Comparison of ENCODE assay signal across 8 mouse cellular contexts in genomic region chr7:35064286-35065258, GRCm38 (mm10). TPM values are rescaled to one million over a fixed set of nuclear protein-coding genes. Genes with fewer than 3 reads are reported as not detected.
DNase-seq lines count a peak whose midpoint lies in the region; ATAC-seq and TF ChIP-seq lines count a peak whose summit lies in the region.

No protein-coding gene starts in this region.

- H3K9ac ChIP-seq in heart, embryonic 11.5 days (ENCODE audit: low read depth, low read length): no peak overlapping the region
- no peak overlapping the region for H3K9ac ChIP-seq in hindbrain, embryonic 11.5 days (ENCODE audit: low read depth, low read length)

- no peaks in the 10 kb centered on the region for H3K9me3 ChIP-seq in heart, embryonic 11.5 days (replicated peaks; ENCODE audit: control insufficient read depth, low read length)
- no peaks in the 10 kb centered on the region for H3K9me3 ChIP-seq in hindbrain, embryonic 11.5 days (ENCODE audit: control insufficient read depth, low read length)

- TF ChIP-seq POLR2A in testis, adult 2 months (IDR thresholded peaks at IDR 0.05; ENCODE audit: control insufficient read depth, low read depth, low read length): no peak

- H3K27ac ChIP-seq in heart, embryonic 11.5 days (ENCODE audit: low read depth, low read length): no peak overlapping the region
- peak overlapping the region; percentile 31; the same call in 1 of the 2 replicates for H3K27ac ChIP-seq in testis, adult 2 months (ENCODE audit: control insufficient read depth, insufficient read depth, low read depth, low read length)
- H3K27ac ChIP-seq in hindbrain, embryonic 11.5 days (ENCODE audit: low read depth, low read length): no peak overlapping the region

- H3K4me2 ChIP-seq in heart, embryonic 11.5 days: no peak overlapping the region
- H3K4me2 ChIP-seq in hindbrain, embryonic 11.5 days (replicated peaks; ENCODE audit: low read depth, low read length): no peak overlapping the region

- H3K4me3 ChIP-seq in heart, embryonic 11.5 days (ENCODE audit: low read depth, low read length): no peak overlapping the region
- H3K4me3 ChIP-seq in testis, adult 2 months (ENCODE audit: control insufficient read depth, low read depth, low read length): peak overlapping the region; percentile 84
- H3K4me3 ChIP-seq in hindbrain, embryonic 11.5 days (ENCODE audit: low read depth, low read length): no peak overlapping the region

- no peaks in the 10 kb centered on the region for H3K4me1 ChIP-seq in heart, embryonic 11.5 days (ENCODE audit: control insufficient read depth, insufficient read depth, low read length)
- no peaks in the 10 kb centered on the region for H3K4me1 ChIP-seq in testis, adult 2 months (ENCODE audit: control insufficient read depth, insufficient read depth, low read length)
- H3K4me1 ChIP-seq in hindbrain, embryonic 11.5 days (replicated peaks; ENCODE audit: control insufficient read depth, insufficient read depth, low read length): no peaks in the 10 kb centered on the region

- 76% methylated on average over 14 of the region's 14 CpGs for WGBS in heart, embryonic 11.5 days (ENCODE audit: insufficient replicate concordance)
- 85% methylated on average over 14 of the region's 14 CpGs for WGBS in hindbrain, embryonic 11.5 days

- H3K27me3 ChIP-seq in heart, embryonic 11.5 days (ENCODE audit: control insufficient read depth, insufficient read depth, low read length): no peaks in the 10 kb centered on the region
- no peaks in the 10 kb centered on the region for H3K27me3 ChIP-seq in testis, adult 2 months (ENCODE audit: control insufficient read depth, insufficient read depth, low read length)
- H3K27me3 ChIP-seq in hindbrain, embryonic 11.5 days (ENCODE audit: control insufficient read depth, insufficient read depth, low read length): no peaks in the 10 kb centered on the region

- no peaks in the 10 kb centered on the region for H3K36me3 ChIP-seq in heart, embryonic 11.5 days (ENCODE audit: control insufficient read depth, insufficient read depth, low read length)
- H3K36me3 ChIP-seq in testis, adult 2 months (ENCODE audit: control insufficient read depth, insufficient read depth, low read length): no peaks in the 10 kb centered on the region
- H3K36me3 ChIP-seq in hindbrain, embryonic 11.5 days (ENCODE audit: control insufficient read depth, insufficient read depth, low read length): no peaks in the 10 kb centered on the region

- TF ChIP-seq CTCF in testis, adult 2 months (IDR thresholded peaks at IDR 0.05; ENCODE audit: control insufficient read depth, insufficient read depth, insufficient replicate concordance, low read depth, low read length): no peak

- peak; percentile 57 for DNase-seq in heart, adult 8-10 months (ENCODE audit: low spot score)
- DNase-seq in testis, postnatal 14 days (ENCODE audit: low spot score): no peak
- peak; percentile 52 to 64 for DNase-seq in kidney, postnatal 36 days
- DNase-seq in testis, postnatal 10 days (ENCODE audit: low spot score): peak; percentile 69
- DNase-seq in spleen, adult 12 weeks (ENCODE audit: low spot score): no peak
- DNase-seq in hindbrain, embryonic 11.5 days (ENCODE audit: low spot score): no peak

- no peak for ATAC-seq in heart, embryonic 11.5 days (replicated peaks; ENCODE audit: insufficient number of reproducible peaks, low FRiP score, low TSS enrichment)
- no peak for ATAC-seq in hindbrain, embryonic 11.5 days (ENCODE audit: low FRiP score)

RNA-seq across cellular contexts. Expression of gene Cebpg, which starts 8.2 kb away (rescaled TPM):
- 10 to 100 TPM; 16.5 to 24.9 (median 22.3) TPM for total RNA-seq in heart, adult 8-10 months (2022)
- 13.9 and 16.1 TPM in 2 replicates for polyA plus RNA-seq in heart, embryonic 11.5 days (2014; fragmentation: Nextera tagmentation; extraction: Ambion mirVana)
- polyA plus RNA-seq in testis, adult 2 months (2012; rRNA removed): 30.8 and 35.5 TPM in 2 replicates
- polyA plus RNA-seq in hindbrain, embryonic 11.5 days (2014; fragmentation: Nextera tagmentation; extraction: Ambion mirVana): 37.8 and 39.3 TPM in 2 replicates

RNA-seq across cellular contexts. Expression of gene Cebpa, which starts 54.5 kb away (rescaled TPM):
- 1 to 10 TPM; 4.5 to 5.7 (median 4.6) TPM for total RNA-seq in heart, adult 8-10 months (2022)
- polyA plus RNA-seq in heart, embryonic 11.5 days (2014; fragmentation: Nextera tagmentation; extraction: Ambion mirVana): 0.08 and 0.47 TPM in 2 replicates
- 1.7 and 2.6 TPM in 2 replicates for polyA plus RNA-seq in testis, adult 2 months (2012; rRNA removed)
- 0.43 and 0.54 TPM in 2 replicates for polyA plus RNA-seq in hindbrain, embryonic 11.5 days (2014; fragmentation: Nextera tagmentation; extraction: Ambion mirVana)

Comparison
In these comparisons a context has a peak if more than half of its experiments do, and no peak if none do; other contexts are left out.
1. DNase-seq: peak in heart, adult 8-10 months (single experiment), kidney, postnatal 36 days (2 of 2) and testis, postnatal 10 days (single experiment); none in testis, postnatal 14 days (single experiment), spleen, adult 12 weeks (single experiment) and hindbrain, embryonic 11.5 days (single experiment).